Mouse (Mus musculus): ENCODE data around the gene Plekhm3.

The Plekhm3 gene

DNA sequence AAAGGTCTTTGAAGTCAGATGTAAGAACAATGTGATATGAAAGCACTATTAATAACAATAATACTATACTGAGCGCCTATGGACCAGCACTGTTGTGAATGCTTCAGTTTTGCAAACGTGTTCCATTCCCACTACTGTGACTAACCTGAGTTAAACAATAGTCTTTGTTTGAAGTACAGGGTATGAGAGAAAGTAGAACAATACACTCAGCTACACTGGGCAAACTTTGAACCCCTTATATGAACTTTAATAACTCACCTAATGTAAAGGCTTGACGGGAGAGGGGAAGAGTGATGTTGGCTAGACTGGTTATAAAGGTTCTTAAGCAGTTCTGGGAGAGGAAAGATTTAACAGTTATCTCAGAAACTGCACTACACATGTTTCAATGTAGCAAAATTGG, 76.0 kb downstream of the Plekhm3 start:
- no peak for ATAC-seq (ENCODE audit: insufficient number of reproducible peaks, low FRiP score, low TSS enrichment)

- no peak for ATAC-seq (ENCODE audit: insufficient number of reproducible peaks, low FRiP score, low TSS enrichment)
These were observed 77.8 kb downstream of the Plekhm3 start for GRCm38 (mm10) chr1:64878795-64879240.

GRCm38 (mm10) chr1:64876276-64876675, 80.3 kb downstream of the Plekhm3 start:
- ATAC-seq (ENCODE audit: insufficient number of reproducible peaks, low FRiP score, low TSS enrichment), result no peak

GRCm38 (mm10) chr1:64875712-64876111, 80.9 kb downstream of the Plekhm3 start:
- no peak for ATAC-seq (ENCODE audit: insufficient number of reproducible peaks, low FRiP score, low TSS enrichment)

DNA sequence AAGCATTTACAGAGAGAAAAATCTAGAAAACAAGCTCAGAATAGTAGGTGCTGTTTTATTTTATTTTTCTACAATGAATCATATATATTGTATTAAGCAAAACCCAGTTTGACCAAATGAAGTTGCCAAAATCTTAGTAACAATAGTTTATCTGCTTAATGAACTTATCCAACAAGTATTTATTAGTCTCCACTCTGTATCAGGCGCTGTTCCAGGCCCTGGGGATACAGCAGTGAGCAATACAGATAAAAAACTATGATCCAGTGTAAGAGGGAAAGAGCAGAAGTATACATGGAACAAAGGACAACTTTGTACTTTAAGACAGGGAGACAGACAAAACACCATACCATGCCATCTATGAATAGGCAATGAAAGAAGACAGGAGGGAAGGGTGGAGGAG, 81.5 kb downstream of the Plekhm3 start:
- no peak for ATAC-seq (ENCODE audit: insufficient number of reproducible peaks, low FRiP score, low TSS enrichment)

DNA sequence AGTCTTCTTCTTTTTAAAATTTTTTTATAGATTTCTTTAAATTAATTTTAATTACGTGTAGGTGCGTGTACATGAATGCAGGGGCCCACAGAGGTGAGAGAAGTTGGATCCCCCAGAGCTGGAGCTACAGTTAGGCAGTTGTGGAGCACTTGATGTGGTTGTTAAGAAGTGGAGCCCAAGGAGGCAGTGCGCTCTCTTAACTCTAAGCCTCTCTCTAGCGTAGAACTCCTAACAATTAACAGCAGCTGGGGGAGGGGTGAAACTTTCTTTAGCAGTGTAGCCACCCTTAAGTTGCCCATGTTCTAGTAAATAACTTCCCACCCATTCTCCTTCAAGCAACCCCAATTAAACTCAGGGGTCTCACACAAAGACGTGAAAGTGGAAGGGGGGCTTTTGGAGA, 84.7 kb downstream of the Plekhm3 start:
- no peak for ATAC-seq (ENCODE audit: insufficient number of reproducible peaks, low FRiP score, low TSS enrichment)

DNA sequence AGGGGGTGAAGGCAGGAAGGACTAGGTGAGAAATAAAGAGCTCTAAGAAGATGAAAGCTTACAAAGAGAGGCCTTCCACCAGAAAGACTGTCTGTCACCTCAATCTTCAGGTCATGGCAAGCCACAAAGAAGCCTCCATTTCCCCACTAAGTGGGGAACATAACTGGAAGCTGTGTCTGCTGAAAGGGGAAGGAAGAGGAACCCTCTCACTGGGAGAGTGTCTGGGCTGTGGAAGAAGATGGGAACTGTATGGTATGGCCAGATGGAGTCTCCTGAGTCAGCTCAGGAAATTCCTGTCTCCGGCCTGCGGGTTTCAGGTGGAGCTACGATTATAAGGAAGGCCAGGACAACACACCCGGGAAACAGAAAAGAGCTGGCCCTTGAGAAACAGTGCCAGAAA, 88.9 kb downstream of the Plekhm3 start:
- peak; percentile 56; the same call in 1 of the 2 replicates for ATAC-seq (ENCODE audit: insufficient number of reproducible peaks, low FRiP score, low TSS enrichment)

DNA sequence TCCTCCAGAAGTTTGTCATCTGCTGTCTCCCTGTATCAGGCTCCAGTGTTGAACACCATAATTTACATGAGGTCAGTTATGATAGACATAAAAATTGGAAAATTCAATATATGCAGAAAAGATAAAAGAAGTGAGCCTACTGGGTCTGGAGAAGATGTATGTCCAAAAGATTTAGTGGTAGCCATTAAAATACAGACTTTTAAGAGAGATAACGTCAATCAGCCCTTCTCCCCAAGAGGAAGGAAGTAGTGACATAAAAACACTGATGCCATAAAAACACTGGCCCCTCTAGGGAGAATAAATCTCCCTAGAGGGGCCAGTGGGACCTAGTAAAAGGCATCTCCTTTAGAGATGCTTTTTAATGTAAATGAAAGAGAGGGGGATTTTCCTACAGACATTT, 90.5 kb downstream of the Plekhm3 start:
- ATAC-seq (ENCODE audit: insufficient number of reproducible peaks, low FRiP score, low TSS enrichment), result no peak

DNA sequence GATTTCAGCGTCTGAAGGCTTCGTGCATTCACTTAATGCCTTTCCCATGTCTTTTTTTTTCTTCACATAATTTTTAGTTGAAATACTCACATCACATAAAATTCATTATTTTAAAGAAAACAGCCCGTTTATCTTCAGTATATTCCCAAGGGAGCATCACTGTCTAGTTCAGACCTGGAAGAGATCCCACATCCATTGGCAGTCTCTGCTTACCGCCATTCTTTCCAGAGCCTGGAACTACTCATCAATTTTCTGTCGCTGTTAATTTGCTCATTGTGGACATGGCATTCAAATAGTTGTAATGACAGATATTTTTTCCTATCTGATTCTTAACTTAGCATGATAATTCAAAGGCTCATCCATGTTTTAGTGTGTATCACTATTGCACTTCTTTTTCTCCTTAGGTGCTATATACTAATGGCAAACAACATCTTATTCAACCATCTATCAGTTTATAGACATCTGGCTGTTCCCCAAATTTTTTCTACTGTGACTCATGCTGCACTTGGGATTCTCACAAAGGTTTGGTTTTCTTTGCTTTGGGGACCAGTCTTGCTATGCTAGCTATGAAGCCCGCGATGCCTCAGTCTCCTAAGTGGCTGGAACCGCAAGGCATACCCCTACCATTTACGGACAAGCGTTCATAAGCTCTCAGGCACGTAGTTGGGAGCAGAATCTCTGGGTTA, 96.2 kb downstream of the Plekhm3 start:
- ATAC-seq (ENCODE audit: insufficient number of reproducible peaks, low FRiP score, low TSS enrichment), result no peak

GRCm38 (mm10) chr1:64859826-64860225, 96.8 kb downstream of the Plekhm3 start:
- ATAC-seq (ENCODE audit: insufficient number of reproducible peaks, low FRiP score, low TSS enrichment), result no peak

DNA sequence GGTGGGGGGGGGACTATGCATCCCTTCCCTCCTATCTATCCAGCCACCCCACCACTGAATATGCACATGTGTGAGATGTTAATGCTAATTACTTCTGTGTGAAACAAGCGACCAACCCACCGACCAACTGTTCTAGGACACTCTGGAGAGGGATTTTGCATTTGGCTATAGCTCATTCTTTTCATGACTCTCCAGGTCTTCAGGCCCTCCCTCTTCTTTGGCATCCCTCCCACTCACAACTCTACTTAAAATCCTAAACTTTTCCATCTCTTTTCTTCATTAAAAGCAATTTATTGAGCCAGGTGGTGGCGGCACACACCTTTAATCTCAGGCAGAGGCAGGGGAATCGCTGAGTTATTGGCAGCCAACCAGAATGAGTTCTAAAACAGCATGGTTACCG, 101.8 kb downstream of the Plekhm3 start:
- no peak for ATAC-seq (ENCODE audit: insufficient number of reproducible peaks, low FRiP score, low TSS enrichment)

GRCm38 (mm10) chr1:64853738-64854730, 102.6 kb downstream of the Plekhm3 start:
- no peak for ATAC-seq (ENCODE audit: insufficient number of reproducible peaks, low FRiP score, low TSS enrichment)

DNA sequence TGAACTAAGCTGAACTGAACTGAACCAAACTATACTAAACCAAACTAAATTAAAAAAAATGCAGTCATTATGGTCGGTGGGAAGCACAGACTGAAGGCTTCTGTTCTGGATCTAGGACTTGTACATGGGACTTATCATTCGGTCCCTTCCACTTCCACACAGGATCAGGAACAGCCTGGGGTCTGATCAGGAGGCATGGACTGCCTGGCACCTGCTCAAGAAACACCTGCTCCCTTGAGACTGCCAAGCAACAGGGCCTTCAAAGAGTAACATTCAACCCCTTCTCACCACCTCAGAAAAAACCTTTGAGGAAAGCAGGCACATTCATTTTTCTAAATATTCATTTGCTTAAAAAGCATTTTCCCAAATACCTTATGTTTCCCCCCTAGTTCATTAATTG, 103.4 kb downstream of the Plekhm3 start:
- no peak for ATAC-seq (ENCODE audit: insufficient number of reproducible peaks, low FRiP score, low TSS enrichment)

DNA sequence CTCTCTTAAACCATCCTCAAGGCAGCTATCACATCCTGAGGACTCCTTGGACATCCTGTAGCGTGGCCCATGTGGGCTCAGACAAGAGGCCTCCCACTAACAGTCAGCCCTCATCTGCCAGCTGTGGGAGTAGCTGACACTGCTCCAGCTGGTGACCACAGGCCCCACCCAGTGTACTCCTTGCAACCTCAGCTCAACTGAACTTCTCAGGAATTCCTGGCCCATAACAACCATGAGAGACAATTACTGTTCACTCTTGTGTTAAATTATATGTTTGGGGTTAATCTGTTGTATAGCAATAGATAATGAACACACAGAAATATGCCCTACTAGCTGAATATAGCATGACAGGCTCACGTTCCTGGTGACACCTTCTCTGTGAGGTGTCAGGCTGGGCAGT, 104.4 kb downstream of the Plekhm3 start:
- no peak for ATAC-seq (ENCODE audit: insufficient number of reproducible peaks, low FRiP score, low TSS enrichment)

GRCm38 (mm10) chr1:64850345-64850744, 106.3 kb downstream of the Plekhm3 start:
- ATAC-seq (ENCODE audit: insufficient number of reproducible peaks, low FRiP score, low TSS enrichment), result no peak

DNA sequence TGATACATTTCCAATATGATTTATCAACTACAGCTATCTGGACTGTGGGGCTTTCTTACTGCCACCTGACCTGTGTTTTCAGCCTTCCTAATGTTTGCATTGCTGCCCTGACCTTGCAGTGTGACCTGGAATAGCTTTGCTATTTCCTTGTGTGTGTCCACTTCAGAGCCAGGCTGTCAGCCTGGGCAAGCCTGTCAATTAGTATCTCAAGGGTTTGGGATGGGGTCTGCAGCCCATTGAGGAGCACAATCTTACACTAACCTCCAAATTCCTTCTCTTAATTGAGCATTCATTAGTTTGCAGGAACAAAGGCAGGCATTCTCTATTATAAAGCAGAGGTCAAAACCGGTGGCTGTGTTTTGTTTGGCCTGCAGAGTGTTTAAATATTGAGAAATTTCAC, 107.6 kb downstream of the Plekhm3 start:
- no peak for ATAC-seq (ENCODE audit: insufficient number of reproducible peaks, low FRiP score, low TSS enrichment)

DNA sequence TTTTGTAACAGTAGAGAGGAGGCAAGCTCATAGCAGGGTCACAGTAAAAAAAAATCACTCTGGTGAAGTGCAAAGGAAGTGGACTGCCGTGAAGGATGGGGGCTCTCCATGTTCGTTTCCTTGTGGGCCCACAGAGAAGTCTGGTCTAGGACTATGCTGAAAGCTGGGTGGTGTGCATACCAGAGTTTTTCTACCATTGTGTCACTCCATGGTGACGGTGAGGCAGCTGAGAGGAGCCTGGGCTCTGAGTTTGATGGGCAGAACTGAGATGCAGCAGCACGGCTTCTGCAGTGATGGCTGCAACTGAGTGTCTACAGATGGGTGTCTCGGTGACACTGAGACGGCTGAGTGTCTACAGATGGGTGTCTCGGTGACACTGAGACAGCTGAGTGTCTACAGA, 108.5 kb downstream of the Plekhm3 start:
- no peak for ATAC-seq (ENCODE audit: insufficient number of reproducible peaks, low FRiP score, low TSS enrichment)

DNA sequence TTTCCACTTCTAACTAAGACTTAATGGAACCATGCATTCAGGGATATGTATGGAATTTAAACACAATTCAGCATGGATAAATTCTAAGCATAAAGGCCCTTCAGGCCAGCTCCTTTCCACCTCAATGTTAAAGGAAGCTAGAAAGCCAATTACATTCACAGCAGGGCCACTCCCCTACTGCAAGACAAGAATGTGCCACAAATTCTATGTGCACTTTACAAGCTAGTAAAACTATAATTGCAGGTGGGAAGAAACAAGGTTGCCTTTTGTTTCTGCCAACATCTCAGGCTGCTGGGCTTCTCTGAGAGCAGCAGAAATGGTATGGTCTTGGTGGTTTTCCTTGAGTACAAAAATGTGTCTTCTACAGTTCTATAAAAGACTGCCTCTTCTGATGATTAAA, 109.1 kb downstream of the Plekhm3 start:
- ATAC-seq (ENCODE audit: insufficient number of reproducible peaks, low FRiP score, low TSS enrichment), result no peak

GRCm38 (mm10) chr1:64844978-64845377, 111.6 kb downstream of the Plekhm3 start:
- no peak for ATAC-seq (ENCODE audit: insufficient number of reproducible peaks, low FRiP score, low TSS enrichment)

- no peak for ATAC-seq (ENCODE audit: insufficient number of reproducible peaks, low FRiP score, low TSS enrichment)
These were observed 112.6 kb downstream of the Plekhm3 start for GRCm38 (mm10) chr1:64843900-64844616.

- ATAC-seq (ENCODE audit: insufficient number of reproducible peaks, low FRiP score, low TSS enrichment), result no peak
These were observed 115.7 kb downstream of the Plekhm3 start for GRCm38 (mm10) chr1:64840930-64841329.
